ENCODE assay signal across 12 mouse cellular contexts in genomic region chr2:156676885-156677284, GRCm38 (mm10).
DNase-seq lines count a peak whose midpoint lies in the region; ATAC-seq and TF ChIP-seq lines count a peak whose summit lies in the region.
"Had no signal": no experiment of that assay in that cellular context is flagged by ENCODE, and none has a peak within 500 bp of the region (broad histone marks: within the 10 kb centered on the region; RNA-seq: fewer than 3 reads in every experiment).

No protein-coding gene starts in this region.

- ATAC-seq in hindbrain, embryonic 11.5 days (ENCODE audit: low FRiP score): no peak
- no peak for ATAC-seq in hindbrain, postnatal 0 days
- no peak for ATAC-seq in embryonic facial prominence, embryonic 11.5 days (replicated peaks; ENCODE audit: insufficient number of reproducible peaks, low FRiP score, low TSS enrichment, low read depth)
- ATAC-seq in CD4-positive, CD25-positive, alpha-beta regulatory T cell, adult 4 months: no peak
- ATAC-seq: forebrain, embryonic 15.5 days had no signal

- no peak overlapping the region for H3K27ac ChIP-seq in hindbrain, embryonic 11.5 days (ENCODE audit: low read depth, low read length)
- no peak overlapping the region for H3K27ac ChIP-seq in hindbrain, postnatal 0 days
- H3K27ac ChIP-seq in ES-E14 (ENCODE audit: insufficient read depth, low read depth, low read length, poor library complexity, severe bottlenecking): no peak overlapping the region
- H3K27ac ChIP-seq in embryonic facial prominence, embryonic 11.5 days (replicated peaks; ENCODE audit: low read depth, low read length): no peak overlapping the region
- H3K27ac ChIP-seq: forebrain, embryonic 15.5 days; hindbrain, embryonic 12.5 days had no signal

- in situ Hi-C loops in ES-E14 (cut with MboI; ENCODE audit: low sequenced_read_pairs in 2 of 2, unreplicated experiment in 2 of 2): no loop called here

- H3K4me3 ChIP-seq in hindbrain, embryonic 11.5 days (ENCODE audit: low read depth, low read length): no peak overlapping the region
- H3K4me3 ChIP-seq in hindbrain, postnatal 0 days (ENCODE audit: low read length): no peak overlapping the region
- H3K4me3 ChIP-seq in ES-E14 (ENCODE audit: insufficient read depth in 1 of 2, low read depth in 1 of 2, low read length in 2 of 2, poor library complexity in 1 of 2, severe bottlenecking in 1 of 2): no peak overlapping the region
- no peak overlapping the region for H3K4me3 ChIP-seq in embryonic facial prominence, embryonic 11.5 days (ENCODE audit: low read depth, low read length)
- H3K4me3 ChIP-seq: forebrain, embryonic 15.5 days; hindbrain, embryonic 12.5 days had no signal

- WGBS in hindbrain, embryonic 11.5 days: 8% methylated on average over 6 of the region's 6 CpGs
- 28% methylated on average over 6 of the region's 6 CpGs for WGBS in hindbrain, postnatal 0 days
- 5% methylated on average over 6 of the region's 6 CpGs for WGBS in embryonic facial prominence, embryonic 11.5 days

- H3K27me3 ChIP-seq in hindbrain, embryonic 11.5 days (ENCODE audit: control insufficient read depth, insufficient read depth, low read length): no peaks in the 10 kb centered on the region
- H3K27me3 ChIP-seq in hindbrain, postnatal 0 days (ENCODE audit: insufficient read depth, low read length): no peaks in the 10 kb centered on the region
- H3K27me3 ChIP-seq in embryonic facial prominence, embryonic 11.5 days (ENCODE audit: control insufficient read depth, insufficient read depth, low read length): no peaks in the 10 kb centered on the region
- H3K27me3 ChIP-seq: forebrain, embryonic 15.5 days; hindbrain, embryonic 12.5 days had no signal

- no peak for TF ChIP-seq CTCF in hindbrain, postnatal 0 days (IDR thresholded peaks at IDR 0.05; ENCODE audit: low read depth)

- no peak overlapping the region for H3K4me2 ChIP-seq in hindbrain, embryonic 11.5 days (replicated peaks; ENCODE audit: low read depth, low read length)
- H3K4me2 ChIP-seq in hindbrain, postnatal 0 days (ENCODE audit: low read depth, low read length): no peak overlapping the region
- H3K4me2 ChIP-seq in embryonic facial prominence, embryonic 11.5 days (ENCODE audit: low read depth, low read length): no peak overlapping the region
- H3K4me2 ChIP-seq: forebrain, embryonic 15.5 days; hindbrain, embryonic 12.5 days had no signal

- no peaks in the 10 kb centered on the region for H3K9me3 ChIP-seq in hindbrain, embryonic 11.5 days (ENCODE audit: control insufficient read depth, low read length)
- no peaks in the 10 kb centered on the region for H3K9me3 ChIP-seq in hindbrain, postnatal 0 days (ENCODE audit: low read length)
- H3K9me3 ChIP-seq in ES-E14 (ENCODE audit: control insufficient read depth, insufficient read depth, low read depth, low read length): no peaks in the 10 kb centered on the region
- H3K9me3 ChIP-seq in embryonic facial prominence, embryonic 11.5 days (replicated peaks; ENCODE audit: control insufficient read depth, low read length): no peaks in the 10 kb centered on the region
- H3K9me3 ChIP-seq: forebrain, embryonic 15.5 days; hindbrain, embryonic 12.5 days had no signal

- H3K4me1 ChIP-seq in hindbrain, embryonic 11.5 days (replicated peaks; ENCODE audit: control insufficient read depth, insufficient read depth, low read length): no peaks in the 10 kb centered on the region
- H3K4me1 ChIP-seq in hindbrain, postnatal 0 days (ENCODE audit: insufficient read depth, low read length): 0 out of 2 replicates have a peak, but pooled peaks cover 7% of the 10 kb centered on the region
- H3K4me1 ChIP-seq in ES-E14 (ENCODE audit: control insufficient read depth in 2 of 2, insufficient read depth in 2 of 2, low read length in 2 of 2, poor library complexity in 1 of 2): peaks cover 9 to 34% of the 10 kb centered on the region in 2 experiments; a peak in 1 of 4 replicates
- no peaks in the 10 kb centered on the region for H3K4me1 ChIP-seq in embryonic facial prominence, embryonic 11.5 days (ENCODE audit: control insufficient read depth, insufficient read depth, low read length)

- DNase-seq in hindbrain, embryonic 11.5 days (ENCODE audit: low spot score): peak; percentile 44
- DNase-seq in hindbrain, postnatal 0 days (ENCODE audit: low spot score): no peak
- DNase-seq in 3T3-L1 (ENCODE audit: low read depth, low spot score) (peak; percentile 62), ES-E14 (ENCODE audit: low read depth, low spot score) (peak; percentile 48)
- peak; percentile 56 for DNase-seq in embryonic facial prominence, embryonic 11.5 days (ENCODE audit: low spot score)
- DNase-seq in urinary bladder, postnatal 10 days (ENCODE audit: low spot score): no peak
- no peak for DNase-seq in thymus, postnatal 14 days
- DNase-seq: cerebellum, postnatal 10 days; thymus, adult 18-20 months had no signal

- no peak overlapping the region for H3K9ac ChIP-seq in hindbrain, embryonic 11.5 days (ENCODE audit: low read depth, low read length)
- no peak overlapping the region for H3K9ac ChIP-seq in hindbrain, postnatal 0 days (replicated peaks; ENCODE audit: low read length)
- no peak overlapping the region for H3K9ac ChIP-seq in ES-E14 (ENCODE audit: insufficient read depth, low read depth, low read length, poor library complexity, severe bottlenecking)
- no peak overlapping the region for H3K9ac ChIP-seq in embryonic facial prominence, embryonic 11.5 days (replicated peaks; ENCODE audit: low read length)
- H3K9ac ChIP-seq: forebrain, embryonic 15.5 days; hindbrain, embryonic 12.5 days had no signal

- H3K36me3 ChIP-seq in hindbrain, embryonic 11.5 days (ENCODE audit: control insufficient read depth, insufficient read depth, low read length): no peaks in the 10 kb centered on the region
- H3K36me3 ChIP-seq in hindbrain, postnatal 0 days (ENCODE audit: insufficient read depth, low read length): no peaks in the 10 kb centered on the region
- H3K36me3 ChIP-seq in ES-E14 (ENCODE audit: control insufficient read depth, insufficient read depth, low read length, poor library complexity, severe bottlenecking): no peaks in the 10 kb centered on the region
- H3K36me3 ChIP-seq in embryonic facial prominence, embryonic 11.5 days (replicated peaks; ENCODE audit: control insufficient read depth, insufficient read depth, low read depth, low read length): no peaks in the 10 kb centered on the region
- H3K36me3 ChIP-seq: forebrain, embryonic 15.5 days; hindbrain, embryonic 12.5 days had no signal

TF ChIP-seq in ES-E14, 5 proteins besides CTCF, POLR2A, EP300 and RAD21:
- TF ChIP-seq ZNF384 (IDR thresholded peaks at IDR 0.05; ENCODE audit: low read depth, low read length): peak; percentile 96
- no peak for TF ChIP-seq CHD2 (IDR thresholded peaks at IDR 0.05; ENCODE audit: low read depth, low read length)
- no peak for TF ChIP-seq ZC3H11A (IDR thresholded peaks at IDR 0.05; ENCODE audit: borderline replicate concordance, low read depth, low read length)
- no peak for TF ChIP-seq HCFC1 (IDR thresholded peaks at IDR 0.05; ENCODE audit: borderline replicate concordance, insufficient read depth, low read length)

Comparison
In these comparisons a context has a peak if more than half of its experiments do, and no peak if none do; other contexts are left out.
1. DNase-seq: peak in hindbrain, embryonic 11.5 days (single experiment), 3T3-L1 (single experiment), ES-E14 (single experiment) and embryonic facial prominence, embryonic 11.5 days (single experiment); none in hindbrain, postnatal 0 days (single experiment), urinary bladder, postnatal 10 days (single experiment) and thymus, postnatal 14 days (single experiment).